Mouse (Mus musculus) heart, postnatal 14 days (tissue): ENCODE data around the gene Ube2e2. TPM values are rescaled to one million over a fixed set of nuclear protein-coding genes. Genes with fewer than 3 reads are reported as not detected.
"Not testable (repeated sequence)": the region's sequence is repeated elsewhere in the genome, so short reads cannot be mapped to it uniquely, and the experiment has no call there.

ENCODE experiments used
- DNase-seq, 2 experiments: peaks; one replicate each; pipeline ENCODE4 v3.0.0; 2021 to 2022
- intact Hi-C: fragments of 180-260 bp; cut with DNase I; formaldehyde crosslinking; loops from one replicate; pipeline ENCODE4 v1.15.1; 2025
- total RNA-seq, 2 experiments: library from RNA; stranded (reverse); gene quantifications; 2 replicates each; pipeline ENCODE4 v1.2.3; 2021

Gene Ube2e2
- total RNA-seq, 2 experiments from 2014 or later = 19.3 to 21.4 TPM

- intact Hi-C loops = no loop called here
- no peak for DNase-seq
Observed at GRCm38 (mm10) chr14:18649123-18649675, 244.9 kb downstream of the Ube2e2 start.

GRCm38 (mm10) chr14:18641656-18642055 is 252.4 kb downstream of the Ube2e2 start:
- DNase-seq = no peak
- intact Hi-C loops = no loop called here

- no peak for DNase-seq
- intact Hi-C loops = no loop called here
Observed at GRCm38 (mm10) chr14:18638753-18639456, 255.2 kb downstream of the Ube2e2 start.

- intact Hi-C loops = no loop called here
Observed at GRCm38 (mm10) chr14:18637739-18638138, 256.3 kb downstream of the Ube2e2 start.

GRCm38 (mm10) chr14:18628170-18628569 is 265.9 kb downstream of the Ube2e2 start:
- intact Hi-C loops = no loop called here

More at GRCm38 (mm10) chr14:18637739-18638138, 256.3 kb downstream of the Ube2e2 start:
- no peak for DNase-seq

GRCm38 (mm10) chr14:18618603-18619002 is 275.5 kb downstream of the Ube2e2 start:
- intact Hi-C loops = no loop called here
- DNase-seq = no peak

More at GRCm38 (mm10) chr14:18628170-18628569, 265.9 kb downstream of the Ube2e2 start:
- DNase-seq = no peak

GRCm38 (mm10) chr14:18601927-18602326 is 292.1 kb downstream of the Ube2e2 start:
- intact Hi-C loops = no loop called here

GRCm38 (mm10) chr14:18586239-18587034 is 307.6 kb downstream of the Ube2e2 start:
- intact Hi-C loops = no loop called here

More at GRCm38 (mm10) chr14:18601927-18602326, 292.1 kb downstream of the Ube2e2 start:
- DNase-seq = no peak

GRCm38 (mm10) chr14:18581735-18582134 is 312.3 kb downstream of the Ube2e2 start:
- no peak for DNase-seq
- intact Hi-C loops = no loop called here

More at GRCm38 (mm10) chr14:18586239-18587034, 307.6 kb downstream of the Ube2e2 start:
- no peak for DNase-seq

GRCm38 (mm10) chr14:18574756-18575155 is 319.3 kb downstream of the Ube2e2 start:
- no peak for DNase-seq
- intact Hi-C loops = no loop called here

GRCm38 (mm10) chr14:18574130-18574721 is 319.8 kb downstream of the Ube2e2 start:
- DNase-seq = no peak
- intact Hi-C loops = no loop called here

GRCm38 (mm10) chr14:18573286-18573956 is 320.6 kb downstream of the Ube2e2 start:
- DNase-seq = no peak
- intact Hi-C loops = no loop called here

GRCm38 (mm10) chr14:18572852-18573251 is 321.2 kb downstream of the Ube2e2 start:
- intact Hi-C loops = no loop called here
- no peak for DNase-seq

- no peak for DNase-seq
- intact Hi-C loops = no loop called here
Observed at GRCm38 (mm10) chr14:18569615-18570014, 324.5 kb downstream of the Ube2e2 start.

GRCm38 (mm10) chr14:18564999-18565398 is 329.1 kb downstream of the Ube2e2 start:
- DNase-seq, intact Hi-C loops: not testable (repeated sequence)

GRCm38 (mm10) chr14:18555287-18555686 is 338.8 kb downstream of the Ube2e2 start:
- intact Hi-C loops = no loop called here
- DNase-seq = no peak

- intact Hi-C loops = no loop called here
- no peak for DNase-seq
Observed at GRCm38 (mm10) chr14:18554627-18554988, 339.5 kb downstream of the Ube2e2 start.

GRCm38 (mm10) chr14:18553987-18554626 is 340.0 kb downstream of the Ube2e2 start:
- intact Hi-C loops = no loop called here
- DNase-seq = no peak

- intact Hi-C loops = no loop called here
- no peak for DNase-seq
Observed at GRCm38 (mm10) chr14:18547541-18547940, 346.5 kb downstream of the Ube2e2 start.

GRCm38 (mm10) chr14:18539092-18539491 is 355.0 kb downstream of the Ube2e2 start:
- DNase-seq, intact Hi-C loops: not testable (repeated sequence)
